Mouse (Mus musculus) 3134 (cell line): ENCODE measurements around the gene Cldn7.

Experiments used
- DNase-seq: peaks from one replicate; pipeline ENCODE4 v3.0.0-alpha.2; 2011; ENCODE audit warnings: low spot score; ENCODE audit not compliant: insufficient read length; ENCODE audit errors: extremely low read depth

The Cldn7 gene

GRCm38 (mm10) chr11:69932254-69932653 lies 32.3 kb upstream of the Cldn7 start:
- DNase-seq, result no peak

GRCm38 (mm10) chr11:69933066-69933465 lies 31.5 kb upstream of the Cldn7 start:
- no peak for DNase-seq

GRCm38 (mm10) chr11:69934169-69934568 lies 30.4 kb upstream of the Cldn7 start:
- DNase-seq, result peak; percentile 37

- DNase-seq, result no peak
Observed at GRCm38 (mm10) chr11:69934681-69935080, 29.9 kb upstream of the Cldn7 start.

GRCm38 (mm10) chr11:69935137-69935879 lies 29.3 kb upstream of the Cldn7 start, which contains the start of gene Ybx2:
Ybx2 (plus strand) TSS chr11:69935796.
- no peak for DNase-seq

GRCm38 (mm10) chr11:69936156-69936555 lies 28.4 kb upstream of the Cldn7 start:
- DNase-seq, result no peak

GRCm38 (mm10) chr11:69936714-69937347 lies 27.7 kb upstream of the Cldn7 start:
- no peak for DNase-seq

GRCm38 (mm10) chr11:69937385-69937784 lies 27.2 kb upstream of the Cldn7 start:
- DNase-seq, result no peak

- no peak for DNase-seq
Observed at GRCm38 (mm10) chr11:69937834-69938233, 26.7 kb upstream of the Cldn7 start.

GRCm38 (mm10) chr11:69938401-69938979 lies 26.1 kb upstream of the Cldn7 start:
- no peak for DNase-seq

- DNase-seq, result no peak
Observed at GRCm38 (mm10) chr11:69939181-69939580, 25.4 kb upstream of the Cldn7 start.

- no peak for DNase-seq
Observed at GRCm38 (mm10) chr11:69939731-69940130, 24.8 kb upstream of the Cldn7 start.

GRCm38 (mm10) chr11:69940962-69941361 lies 23.6 kb upstream of the Cldn7 start:
- no peak for DNase-seq

GRCm38 (mm10) chr11:69945216-69945615 lies 19.4 kb upstream of the Cldn7 start:
- DNase-seq, result no peak

- no peak for DNase-seq
Observed at GRCm38 (mm10) chr11:69945997-69946891, 18.3 kb upstream of the Cldn7 start.

GRCm38 (mm10) chr11:69947337-69948065 lies 17.1 kb upstream of the Cldn7 start:
- DNase-seq, result no peak

GRCm38 (mm10) chr11:69948066-69948762 lies 16.4 kb upstream of the Cldn7 start, which contains the start of gene Slc2a4:
Slc2a4 (minus strand) TSS chr11:69948188.
- peak; percentile 58 for DNase-seq

GRCm38 (mm10) chr11:69948763-69949150 lies 15.8 kb upstream of the Cldn7 start:
- peak; percentile 67 for DNase-seq

- DNase-seq, result no peak
Observed at GRCm38 (mm10) chr11:69950807-69951459, 13.6 kb upstream of the Cldn7 start.
